Mouse (Mus musculus): ENCODE measurements around the gene Ccn6. TPM values are rescaled to one million over a fixed set of nuclear protein-coding genes. Genes with fewer than 3 reads are reported as not detected.

The Ccn6 gene
- polyA plus RNA-seq, 1 experiment from 2014 or later, result 0.26 TPM

DNA sequence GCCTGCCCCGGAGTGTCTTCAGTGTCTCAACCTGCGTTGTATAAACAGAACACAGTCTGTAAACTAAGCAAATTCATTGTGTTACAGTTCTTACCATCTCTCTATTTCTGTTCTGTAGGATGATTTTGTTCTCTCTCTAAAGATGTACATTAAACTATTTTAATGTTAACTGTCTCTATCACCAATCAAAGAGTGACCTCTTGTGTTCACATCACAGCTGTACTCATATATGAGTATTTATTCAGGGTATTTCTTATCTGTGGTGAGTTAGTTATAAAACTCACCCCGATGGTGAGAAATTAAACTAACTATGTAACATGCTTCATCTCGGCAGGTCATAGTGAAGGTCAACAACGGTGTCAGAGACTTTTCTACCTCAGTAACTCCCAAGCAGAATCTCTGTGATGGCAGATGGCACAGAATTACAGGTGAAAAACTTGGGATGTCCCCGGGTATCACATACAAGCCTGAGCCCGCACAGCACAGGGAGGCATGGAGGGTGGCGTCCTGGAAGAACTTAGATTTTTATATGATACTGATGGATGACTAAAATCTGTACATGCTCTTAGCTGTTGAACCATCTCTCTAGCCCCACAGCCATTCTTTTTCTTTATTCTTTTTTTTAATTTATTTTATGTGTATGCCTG, 58.7 kb downstream of the Ccn6 start:
- Histone ChIP-seq H3K9ac (ENCODE audit: low read length) (no peak overlapping the region), H3K4me3 (ENCODE audit: low read length) (no peak overlapping the region), H3K27ac (ENCODE audit: low read length) (no peak overlapping the region), H3K9me3 (replicated peaks; ENCODE audit: control insufficient read depth, low read length) (no peaks in the 10 kb centered on the region), H3K27me3 (ENCODE audit: control insufficient read depth, insufficient read depth, low read length) (no peaks in the 10 kb centered on the region), H3K36me3 (ENCODE audit: control insufficient read depth, insufficient read depth) (peaks cover 50% of the 10 kb centered on the region), H3K4me2 (ENCODE audit: low read depth, low read length) (no peak overlapping the region), H3K4me1 (ENCODE audit: control insufficient read depth, insufficient read depth, low read length) (no peaks in the 10 kb centered on the region)
- 93% methylated on average over 8 of the region's 8 CpGs for WGBS
- ATAC-seq (replicated peaks; ENCODE audit: extremely low read depth, insufficient read depth, low FRiP score), result no peak

Other genes starting within 250 kb of the Ccn6 start
- gene Lama4, start 198.3 kb downstream of the Ccn6 start, polyA plus RNA-seq (2015; fragmentation: Nextera tagmentation; extraction: Ambion mirVana), result 105 and 126 TPM in 2 replicates
- 8.7 and 10.7 TPM in 2 replicates for gene Fam229b, start 29.9 kb downstream of the Ccn6 start, polyA plus RNA-seq (2015; fragmentation: Nextera tagmentation; extraction: Ambion mirVana)
- gene Tube1, start 29.8 kb downstream of the Ccn6 start, polyA plus RNA-seq (2015; fragmentation: Nextera tagmentation; extraction: Ambion mirVana), result 7.9 and 11.9 TPM in 2 replicates
- gene Fyn, start 205.1 kb upstream of the Ccn6 start, polyA plus RNA-seq (2015; fragmentation: Nextera tagmentation; extraction: Ambion mirVana), result 14.6 and 15.0 TPM in 2 replicates